Mouse (Mus musculus): Measurements from ENCODE around the gene Gm26741.
A peak's percentile ranks its signal among the peaks of the same experiment; 100 is the strongest.

Gm26741 gene

DNA sequence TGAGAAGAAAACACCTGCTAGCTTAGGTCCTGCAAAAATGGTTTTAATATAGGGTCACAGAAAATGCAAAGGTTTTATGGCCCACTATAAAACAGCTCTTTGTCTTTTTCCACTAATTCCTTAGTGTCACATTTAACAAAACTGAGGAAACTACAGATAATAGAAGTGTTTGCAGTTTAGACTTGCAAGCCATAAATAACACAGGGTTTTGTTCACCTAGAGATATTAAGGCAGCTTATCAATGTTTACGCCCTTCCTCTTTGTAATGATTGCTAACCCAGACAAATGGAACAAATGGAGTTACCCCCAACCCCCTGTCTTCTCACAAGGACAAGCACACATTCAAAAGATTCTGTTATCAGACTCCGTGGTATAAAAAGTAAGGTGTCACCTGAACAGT is 32.6 kb downstream of the Gm26741 start:
- DNase-seq, result no peak

DNA sequence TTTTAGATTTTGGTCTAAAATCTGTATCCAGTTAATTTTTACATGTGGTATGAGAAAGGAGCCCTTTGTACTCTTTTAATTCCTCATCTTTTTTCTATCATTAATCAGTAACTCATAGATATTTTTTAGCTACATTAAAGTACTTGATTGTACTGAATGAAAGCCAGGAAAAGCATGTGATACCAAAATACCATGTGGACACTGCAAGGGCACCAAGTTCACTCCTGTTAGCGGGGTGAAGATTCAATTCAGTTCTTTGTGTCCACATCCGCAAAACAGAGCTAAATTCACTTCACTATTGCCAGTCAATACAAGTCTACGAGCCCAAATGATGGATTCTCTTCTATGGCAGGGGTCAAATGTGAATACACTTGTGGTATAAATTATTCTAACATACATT is 38.1 kb downstream of the Gm26741 start:
- peak; percentile 56 to 84 for DNase-seq

DNA sequence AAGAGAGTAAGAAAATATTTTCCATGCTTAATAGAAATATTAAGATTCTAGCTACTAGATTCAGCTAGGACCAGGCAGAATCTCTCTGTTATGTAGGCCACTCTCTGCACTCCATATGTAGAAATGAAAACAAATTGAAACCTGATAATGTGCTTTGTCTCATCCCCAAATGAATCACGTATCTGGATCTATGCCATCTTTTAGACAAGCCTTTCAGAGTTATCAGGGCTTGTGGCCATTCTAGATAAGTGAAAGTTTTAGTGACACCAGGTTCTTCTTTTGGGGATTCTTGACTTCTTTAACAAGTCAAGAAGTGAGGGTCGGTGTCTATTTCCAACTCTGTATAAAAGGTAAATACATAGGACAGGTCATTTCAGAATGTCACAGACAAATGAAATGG is 40.1 kb downstream of the Gm26741 start:
- DNase-seq, result no peak

DNA sequence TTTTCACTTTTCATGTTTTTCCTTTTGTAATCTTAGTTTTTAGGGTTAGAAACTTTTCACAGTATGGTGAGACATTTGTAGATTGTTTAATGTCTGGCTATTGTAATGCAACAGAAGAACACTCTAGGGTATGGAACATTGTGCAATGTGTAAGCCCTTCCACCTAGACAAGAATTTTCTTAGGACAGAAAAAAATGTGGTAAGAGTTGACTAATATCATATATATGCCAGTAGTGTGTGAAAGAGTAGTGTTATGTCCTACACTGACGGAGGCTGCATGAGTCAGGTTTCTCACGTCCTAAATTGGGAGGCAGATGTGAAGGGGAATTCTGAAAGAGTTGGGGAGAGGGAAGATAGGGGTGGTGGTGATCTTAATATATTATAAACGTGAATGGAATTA is 41.2 kb downstream of the Gm26741 start:
- DNase-seq, result no peak

DNA sequence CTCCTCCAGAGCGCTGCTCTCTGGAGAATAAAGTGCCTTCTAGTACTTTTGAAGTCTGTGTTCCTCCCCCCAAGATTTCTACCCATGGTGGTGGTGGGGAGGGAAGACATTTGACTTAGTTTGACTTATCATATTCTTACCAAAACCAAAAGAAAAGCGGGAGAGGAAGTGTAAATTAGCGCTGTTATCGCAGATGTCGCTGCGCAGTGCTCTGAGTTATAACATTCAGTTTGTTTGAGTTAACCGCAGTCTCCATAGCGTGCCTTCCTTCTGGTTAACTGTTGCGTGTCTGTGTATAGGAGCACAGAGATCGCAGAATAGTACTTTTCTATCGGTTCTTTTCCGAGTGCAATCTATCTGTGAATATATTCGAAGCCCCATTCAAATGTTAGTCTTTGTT is 46.6 kb downstream of the Gm26741 start:
- DNase-seq, result peak in 1 of 2 experiments; percentile 1

DNA sequence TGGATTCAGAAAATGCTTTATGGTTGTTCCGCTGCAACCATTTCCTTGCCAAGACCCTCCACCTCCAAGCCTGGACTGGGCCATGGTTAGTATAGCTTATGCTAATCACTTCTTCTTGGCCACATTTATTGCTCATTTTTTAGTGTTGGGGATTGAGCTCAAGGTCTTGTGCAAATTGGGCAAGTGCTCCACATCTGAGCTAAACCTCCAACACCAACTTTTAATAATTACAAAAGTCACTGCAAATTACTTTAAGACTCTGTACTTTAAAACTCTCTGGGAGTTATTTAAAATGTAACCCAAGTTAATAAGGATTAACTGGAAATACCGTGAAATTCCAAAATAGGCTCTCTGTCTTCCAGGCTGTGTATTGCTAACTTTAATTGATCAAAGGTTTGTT is 49.0 kb downstream of the Gm26741 start:
- DNase-seq, result peak; percentile 45 to 67

Measured in kidney, adult 8-10 months (tissue).